Mouse (Mus musculus): ENCODE measurements around the gene Rasd1. TPM values are rescaled to one million over a fixed set of nuclear protein-coding genes. Genes with fewer than 3 reads are reported as not detected.

Rasd1 gene
- total and polyA plus RNA-seq, 3 experiments, result 5.7 to 6.8 (median 6.6) TPM

DNA sequence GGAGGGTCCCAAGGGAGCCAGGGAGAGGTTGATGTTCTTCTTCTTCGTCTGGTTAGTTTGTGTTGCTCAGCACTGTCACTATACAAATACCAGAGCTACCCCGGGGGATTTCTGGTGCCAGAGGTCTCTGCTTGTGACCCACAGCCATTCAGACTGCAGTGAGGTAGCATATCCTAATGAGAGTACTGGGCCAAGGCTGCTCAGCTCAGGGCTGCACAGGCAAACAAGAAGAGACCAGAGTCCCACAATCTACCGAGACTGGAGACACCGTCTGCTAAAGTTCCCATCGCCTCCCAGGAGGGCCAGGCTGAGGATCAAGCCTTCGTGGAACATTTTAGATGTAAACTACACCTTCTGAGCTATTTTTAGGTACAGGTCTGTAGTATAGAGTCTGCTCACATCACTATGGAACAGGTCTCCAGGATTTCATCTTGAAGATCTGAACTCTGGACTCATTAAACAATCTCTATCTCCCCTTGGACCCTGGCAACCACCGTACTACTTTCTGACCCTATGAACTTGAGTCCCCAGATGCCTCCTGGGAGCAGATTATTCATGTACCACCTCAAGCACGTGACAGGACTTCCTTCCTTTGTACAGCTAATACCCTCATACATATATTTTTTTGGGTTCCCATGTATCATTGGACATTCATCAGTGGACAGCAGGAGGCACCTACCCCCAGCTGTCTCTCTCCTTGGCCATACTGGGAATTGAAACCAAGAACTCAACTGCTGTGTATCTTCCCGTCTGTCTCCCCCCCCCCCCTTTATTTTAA, 32.0 kb downstream of the Rasd1 start:
- Histone ChIP-seq H3K9ac (ENCODE audit: low read depth, low read length) (no peak overlapping the region), H3K4me1 (ENCODE audit: control insufficient read depth, insufficient read depth, low read length) (no peaks in the 10 kb centered on the region), H3K4me3 (no peak overlapping the region), H3K27me3 (ENCODE audit: control insufficient read depth, insufficient read depth, low read length) (no peaks in the 10 kb centered on the region), H3K79me2 (replicated peaks; ENCODE audit: control insufficient read depth, insufficient read depth, low read length) (no peaks in the 10 kb centered on the region), H3K27ac (no peak overlapping the region), H3K36me3 (ENCODE audit: control insufficient read depth, insufficient read depth, low read length) (no peaks in the 10 kb centered on the region)
- no peak for DNase-seq
- intact Hi-C loops (cut with DNase I), result no loop called here
- WGBS, result 55% methylated on average over 9 of the region's 9 CpGs
- TF ChIP-seq EP300 (IDR thresholded peaks at IDR 0.05; ENCODE audit: insufficient read depth, low read depth, low read length) (no peak), POLR2A (IDR thresholded peaks at IDR 0.05; ENCODE audit: insufficient read depth, low read depth, low read length) (no peak), CTCF (IDR thresholded peaks at IDR 0.05) (no peak)

DNA sequence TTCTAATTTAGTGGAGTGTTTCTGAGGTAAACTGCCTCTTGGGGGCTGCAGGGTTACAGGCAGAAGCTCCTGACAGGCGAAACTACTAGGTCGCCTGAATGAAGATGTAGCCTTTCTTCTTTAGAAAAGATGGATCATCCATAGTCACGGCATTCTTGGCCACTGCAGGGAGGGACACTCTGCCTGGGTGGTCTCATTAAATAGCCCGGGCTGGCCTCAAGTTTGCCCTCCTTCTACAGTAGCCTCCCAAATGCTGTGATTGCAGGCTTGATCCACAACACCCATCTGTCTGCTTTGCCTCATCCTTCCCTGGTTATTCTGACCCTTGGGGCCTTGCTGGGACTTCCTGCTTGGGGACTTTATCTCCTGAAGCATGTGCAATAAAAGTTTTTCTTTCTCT, 34.7 kb downstream of the Rasd1 start:
- intact Hi-C loops (cut with DNase I), result no loop called here
- no peaks in the 10 kb centered on the region for H3K79me2 ChIP-seq (replicated peaks; ENCODE audit: control insufficient read depth, insufficient read depth, low read length)
- H3K4me1 ChIP-seq (ENCODE audit: control insufficient read depth, insufficient read depth, low read length), result no peaks in the 10 kb centered on the region
- H3K4me3 ChIP-seq, result no peak overlapping the region
- no peaks in the 10 kb centered on the region for H3K27me3 ChIP-seq (ENCODE audit: control insufficient read depth, insufficient read depth, low read length)
- H3K9ac ChIP-seq (ENCODE audit: low read depth, low read length), result no peak overlapping the region
- no peak overlapping the region for H3K27ac ChIP-seq
- no peak for TF ChIP-seq POLR2A (IDR thresholded peaks at IDR 0.05; ENCODE audit: insufficient read depth, low read depth, low read length)
- no peak for TF ChIP-seq EP300 (IDR thresholded peaks at IDR 0.05; ENCODE audit: insufficient read depth, low read depth, low read length)
- TF ChIP-seq CTCF (IDR thresholded peaks at IDR 0.05), result no peak
- WGBS, result 71% methylated on average over 4 of the region's 4 CpGs
- no peak for DNase-seq
- H3K36me3 ChIP-seq (ENCODE audit: control insufficient read depth, insufficient read depth, low read length), result no peaks in the 10 kb centered on the region

DNA sequence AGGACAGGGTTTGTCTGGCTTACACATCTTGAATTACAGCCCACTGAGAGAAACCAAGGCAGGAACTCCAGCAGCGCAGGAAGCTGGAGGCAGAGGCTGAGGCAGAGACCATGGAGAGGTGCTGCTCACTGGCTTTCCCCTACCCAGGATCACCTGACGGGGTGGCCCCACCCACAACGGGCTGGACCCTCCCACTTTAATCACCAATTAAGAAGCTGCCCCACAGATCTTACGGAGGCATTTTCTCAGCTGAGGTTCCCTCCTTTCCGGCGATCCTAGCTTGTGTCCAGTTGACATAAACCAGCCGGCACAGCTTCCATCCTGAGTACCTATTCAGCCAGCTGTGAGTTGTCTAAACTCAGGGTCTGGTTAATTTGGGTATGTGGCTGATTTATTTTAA, 43.5 kb downstream of the Rasd1 start:
- intact Hi-C loops (cut with DNase I), result no loop called here
- H3K9ac ChIP-seq (ENCODE audit: low read depth, low read length), result no peak overlapping the region
- no peaks in the 10 kb centered on the region for H3K27me3 ChIP-seq (ENCODE audit: control insufficient read depth, insufficient read depth, low read length)
- peaks cover 8% of the 10 kb centered on the region; the same call in 1 of the 2 replicates for H3K36me3 ChIP-seq (ENCODE audit: control insufficient read depth, insufficient read depth, low read length)
- WGBS, result 57% methylated on average over 7 of the region's 7 CpGs
- DNase-seq, result no peak
- H3K4me1 ChIP-seq (ENCODE audit: control insufficient read depth, insufficient read depth, low read length), result peaks cover 8% of the 10 kb centered on the region
- no peaks in the 10 kb centered on the region for H3K79me2 ChIP-seq (replicated peaks; ENCODE audit: control insufficient read depth, insufficient read depth, low read length)
- no peak overlapping the region for H3K27ac ChIP-seq
- no peak overlapping the region for H3K4me3 ChIP-seq
- TF ChIP-seq CTCF (IDR thresholded peaks at IDR 0.05) (no peak), POLR2A (IDR thresholded peaks at IDR 0.05; ENCODE audit: insufficient read depth, low read depth, low read length) (no peak), EP300 (IDR thresholded peaks at IDR 0.05; ENCODE audit: insufficient read depth, low read depth, low read length) (no peak)

DNA sequence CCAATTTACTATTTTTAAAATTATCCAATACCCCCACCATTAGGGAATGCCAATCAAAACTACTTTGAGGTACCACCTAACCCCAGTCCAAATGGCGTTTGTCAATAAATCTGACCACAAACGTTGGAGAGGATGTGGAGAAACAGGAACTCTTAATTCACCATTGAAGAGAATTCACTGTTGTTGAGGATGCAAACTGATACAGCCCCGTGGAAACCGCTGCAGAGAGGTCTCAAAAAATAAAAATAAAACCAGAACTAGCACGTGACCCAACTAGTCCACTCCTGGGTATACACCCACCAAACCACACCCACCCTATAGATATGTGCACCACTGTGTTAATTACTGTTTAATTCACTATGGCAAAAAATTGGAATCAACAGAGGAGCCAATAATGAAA, 44.4 kb downstream of the Rasd1 start:
- H3K27me3 ChIP-seq (ENCODE audit: control insufficient read depth, insufficient read depth, low read length), result no peaks in the 10 kb centered on the region
- H3K4me3 ChIP-seq, result no peak overlapping the region
- H3K36me3 ChIP-seq (ENCODE audit: control insufficient read depth, insufficient read depth, low read length), result peaks cover 8% of the 10 kb centered on the region; the same call in 1 of the 2 replicates
- H3K9ac ChIP-seq (ENCODE audit: low read depth, low read length), result no peak overlapping the region
- WGBS, result 45% methylated on average over 5 of the region's 5 CpGs
- DNase-seq, result no peak
- TF ChIP-seq EP300 (IDR thresholded peaks at IDR 0.05; ENCODE audit: insufficient read depth, low read depth, low read length), result no peak
- no peak for TF ChIP-seq CTCF (IDR thresholded peaks at IDR 0.05)
- TF ChIP-seq POLR2A (IDR thresholded peaks at IDR 0.05; ENCODE audit: insufficient read depth, low read depth, low read length), result no peak
- intact Hi-C loops (cut with DNase I), result no loop called here
- no peaks in the 10 kb centered on the region for H3K79me2 ChIP-seq (replicated peaks; ENCODE audit: control insufficient read depth, insufficient read depth, low read length)
- H3K27ac ChIP-seq, result no peak overlapping the region; the same call in 1 of the 2 replicates
- H3K4me1 ChIP-seq (ENCODE audit: control insufficient read depth, insufficient read depth, low read length), result peaks cover 8% of the 10 kb centered on the region

DNA sequence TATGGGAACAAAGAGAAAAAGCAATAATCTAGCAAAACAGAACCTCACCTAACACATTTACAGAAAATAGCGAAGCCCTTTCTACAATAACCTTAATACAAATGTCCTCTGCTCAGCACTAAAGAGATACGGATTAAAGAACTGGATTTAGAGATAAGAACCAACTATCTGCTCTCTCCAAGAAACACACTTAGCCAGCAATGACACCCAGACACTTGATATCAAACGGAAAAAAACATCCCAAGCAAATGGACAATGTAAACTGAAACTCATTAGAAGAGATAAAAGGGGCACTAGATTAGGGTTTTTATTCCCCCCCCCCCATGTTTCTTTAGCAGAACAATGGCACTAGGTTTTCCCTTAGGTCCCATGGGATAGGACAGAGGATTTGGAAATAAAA, 45.3 kb downstream of the Rasd1 start:
- TF ChIP-seq EP300 (IDR thresholded peaks at IDR 0.05; ENCODE audit: insufficient read depth, low read depth, low read length), result no peak
- no peak for TF ChIP-seq POLR2A (IDR thresholded peaks at IDR 0.05; ENCODE audit: insufficient read depth, low read depth, low read length)
- TF ChIP-seq CTCF (IDR thresholded peaks at IDR 0.05), result no peak
- intact Hi-C loops (cut with DNase I), result no loop called here
- Histone ChIP-seq H3K9ac (ENCODE audit: low read depth, low read length) (no peak overlapping the region), H3K27me3 (ENCODE audit: control insufficient read depth, insufficient read depth, low read length) (no peaks in the 10 kb centered on the region), H3K4me3 (no peak overlapping the region), H3K36me3 (ENCODE audit: control insufficient read depth, insufficient read depth, low read length) (peaks cover 8% of the 10 kb centered on the region; the same call in 1 of the 2 replicates), H3K27ac (peak overlapping the region; percentile 50; the same call in 1 of the 2 replicates), H3K79me2 (replicated peaks; ENCODE audit: control insufficient read depth, insufficient read depth, low read length) (no peaks in the 10 kb centered on the region), H3K4me1 (ENCODE audit: control insufficient read depth, insufficient read depth, low read length) (peaks cover 8% of the 10 kb centered on the region)
- DNase-seq, result no peak
- 35% methylated on average over 3 of the region's 3 CpGs for WGBS

DNA sequence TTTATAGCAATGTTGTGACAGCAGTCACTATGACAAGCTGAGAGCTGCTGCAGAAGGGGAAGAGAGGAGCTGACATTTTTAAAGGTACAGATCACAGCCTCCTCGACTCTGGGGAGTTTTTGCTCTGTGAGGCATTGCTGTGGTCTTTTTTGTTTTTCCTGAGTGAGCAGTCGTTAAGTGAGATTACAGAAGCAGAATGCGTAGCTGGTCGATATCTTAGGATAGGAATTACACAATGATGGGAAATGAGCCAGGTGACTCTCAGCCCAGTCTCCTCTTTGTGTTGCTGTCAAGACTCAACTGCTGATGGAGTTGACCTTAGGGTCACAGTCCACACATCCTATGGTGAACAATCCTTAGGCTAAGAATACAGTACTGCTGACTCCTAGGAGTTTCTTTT, 46.7 kb downstream of the Rasd1 start:
- peak in 1 of 2 experiments; percentile 60 for DNase-seq
- H3K27ac ChIP-seq, result peak overlapping the region; percentile 75
- WGBS, result 3% methylated on average over 4 of the region's 4 CpGs

More for the DNA sequence above, 46.7 kb downstream of the Rasd1 start:
- Histone ChIP-seq H3K4me3 (no peak overlapping the region), H3K4me1 (ENCODE audit: control insufficient read depth, insufficient read depth, low read length) (peaks cover 8% of the 10 kb centered on the region), H3K27me3 (ENCODE audit: control insufficient read depth, insufficient read depth, low read length) (no peaks in the 10 kb centered on the region), H3K9ac (ENCODE audit: low read depth, low read length) (no peak overlapping the region), H3K79me2 (replicated peaks; ENCODE audit: control insufficient read depth, insufficient read depth, low read length) (no peaks in the 10 kb centered on the region), H3K36me3 (ENCODE audit: control insufficient read depth, insufficient read depth, low read length) (peaks cover 8% of the 10 kb centered on the region; the same call in 1 of the 2 replicates)
- intact Hi-C loops (cut with DNase I), result no loop called here
- no peak for TF ChIP-seq CTCF (IDR thresholded peaks at IDR 0.05)
- no peak for TF ChIP-seq POLR2A (IDR thresholded peaks at IDR 0.05; ENCODE audit: insufficient read depth, low read depth, low read length)
- no peak for TF ChIP-seq EP300 (IDR thresholded peaks at IDR 0.05; ENCODE audit: insufficient read depth, low read depth, low read length)

Measured in heart, adult 2 months (tissue).